Mouse (Mus musculus): ENCODE results near the gene Gabrb2.

DNA sequence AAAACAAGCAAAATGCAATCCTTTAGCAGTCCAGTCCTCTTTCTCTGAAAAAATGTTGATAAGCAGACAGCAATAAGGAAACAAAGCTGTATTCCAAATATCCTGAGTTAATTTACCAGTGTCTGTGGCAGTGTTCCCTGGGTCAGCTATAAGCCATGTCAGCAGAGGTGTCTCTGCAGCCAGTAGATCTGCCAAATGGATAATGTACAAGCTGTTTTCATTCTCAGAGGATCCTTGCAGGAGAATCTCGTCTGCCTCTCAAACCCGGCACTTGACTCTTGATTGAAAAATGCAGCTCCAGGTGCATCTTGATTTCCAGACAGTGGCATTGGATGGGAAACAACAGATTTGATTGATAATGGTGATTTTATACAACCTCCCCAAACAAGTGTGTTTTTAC lies 198.6 kb downstream of the Gabrb2 start:
- TF ChIP-seq MYB (IDR thresholded peaks at IDR 0.05; ENCODE audit: low read depth, low read length) (no peak), CTCF (IDR thresholded peaks at IDR 0.05 in 2 of 3, conservative IDR thresholded peaks at IDR 0.05 in 1 of 3; ENCODE audit: control insufficient read depth in 1 of 3, insufficient read depth in 1 of 3, low read depth in 2 of 3, low read length in 3 of 3, poor library complexity in 1 of 3, severe bottlenecking in 1 of 3) (no peak), POLR2A (IDR thresholded peaks at IDR 0.05; ENCODE audit: control insufficient read depth in 1 of 2, insufficient read depth in 1 of 2, low read depth in 1 of 2, low read length in 2 of 2, poor library complexity in 1 of 2) (no peak), EP300 (IDR thresholded peaks at IDR 0.05; ENCODE audit: low read depth in 1 of 2, low read length in 2 of 2) (no peak), JUND (IDR thresholded peaks at IDR 0.05; ENCODE audit: low read depth, low read length) (no peak), NRF1 (IDR thresholded peaks at IDR 0.05; ENCODE audit: insufficient read depth, low read depth, low read length, poor library complexity, severe bottlenecking) (no peak), MAFK (IDR thresholded peaks at IDR 0.05; ENCODE audit: borderline replicate concordance, low read depth, low read length) (no peak), TBP (IDR thresholded peaks at IDR 0.05; ENCODE audit: low read depth, low read length) (no peak), E2F4 (IDR thresholded peaks at IDR 0.05; ENCODE audit: borderline replicate concordance, low read depth, low read length) (no peak)

Measured in MEL (cell line).